Mouse (Mus musculus): Measurements from ENCODE around the gene Kcnj14.

- no peak for TF ChIP-seq POLR2A (IDR thresholded peaks at IDR 0.05; ENCODE audit: borderline replicate concordance, extremely low read depth, insufficient read depth, insufficient read length, poor library complexity, severe bottlenecking)
- no peak for TF ChIP-seq CTCF (IDR thresholded peaks at IDR 0.05; ENCODE audit: borderline replicate concordance, extremely low read depth, insufficient read depth, insufficient read length)
Measured at GRCm38 (mm10) chr7:45850661-45851060, 26.1 kb upstream of the Kcnj14 start.
